Mouse (Mus musculus) c-Kit-positive CD71-positive TER-119-negative erythroid progenitor cells, embryonic 14.5 days (primary cell): ENCODE measurements around the gene Harbi1.

ENCODE experiments used
- DNase-seq: peaks from one replicate; pipeline ENCODE4 v3.0.0-alpha.2; 2013; ENCODE audit warnings: low read depth

Gene Harbi1

DNA sequence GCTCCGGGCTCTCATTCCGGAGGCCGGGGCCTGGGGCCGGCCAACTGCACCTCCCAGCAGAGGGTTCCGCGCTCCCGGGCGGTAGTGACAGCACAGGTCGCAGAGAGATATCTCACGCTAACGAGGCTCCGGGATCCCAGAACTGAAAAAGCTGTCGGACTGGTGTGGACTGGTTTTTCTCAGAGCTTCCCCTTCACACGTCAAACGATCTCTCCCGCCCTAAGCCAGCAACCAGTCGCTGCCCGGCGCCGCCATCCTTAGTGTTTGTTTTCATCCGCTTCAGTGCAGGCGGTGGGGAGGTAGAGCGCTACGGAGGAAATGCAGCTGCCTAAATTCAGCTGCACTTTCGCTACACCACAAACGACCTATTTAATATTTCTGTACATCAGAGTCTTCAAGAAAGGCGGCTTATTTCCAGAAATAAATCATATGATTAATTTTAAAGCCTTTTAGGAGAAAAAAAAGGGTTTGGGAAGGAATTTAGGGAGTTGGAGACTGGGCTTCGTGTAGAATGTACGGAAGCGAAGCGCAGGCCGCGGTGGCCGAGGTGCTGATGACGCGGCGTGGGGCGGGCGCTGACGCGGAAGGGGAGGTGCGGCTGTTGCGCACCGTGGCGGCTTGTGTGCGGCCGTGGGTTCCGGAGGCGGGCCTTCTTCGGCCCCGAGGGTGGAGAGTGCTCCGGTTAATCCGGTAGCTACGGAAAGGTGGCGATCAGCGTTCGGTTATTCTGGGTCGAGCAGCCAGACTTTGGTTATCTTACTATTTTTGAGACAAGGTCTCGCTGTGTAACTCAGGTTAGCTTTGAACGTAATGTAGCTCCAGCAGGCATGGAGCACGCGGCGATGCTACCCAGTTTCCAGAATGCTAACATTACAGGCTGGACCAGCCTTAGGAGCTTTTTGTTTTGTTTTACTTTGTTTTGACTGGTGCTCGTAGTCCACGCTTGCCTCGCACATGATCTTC is at the start of gene Harbi1, which contains the start of gene Atg13:
TSS of gene Harbi1 (plus strand) at position 581 of the 963 bp plus-strand sequence.
TSS of gene Atg13 (minus strand) at position 305 of the 963 bp plus-strand sequence.
- DNase-seq: peak; percentile 83

DNA sequence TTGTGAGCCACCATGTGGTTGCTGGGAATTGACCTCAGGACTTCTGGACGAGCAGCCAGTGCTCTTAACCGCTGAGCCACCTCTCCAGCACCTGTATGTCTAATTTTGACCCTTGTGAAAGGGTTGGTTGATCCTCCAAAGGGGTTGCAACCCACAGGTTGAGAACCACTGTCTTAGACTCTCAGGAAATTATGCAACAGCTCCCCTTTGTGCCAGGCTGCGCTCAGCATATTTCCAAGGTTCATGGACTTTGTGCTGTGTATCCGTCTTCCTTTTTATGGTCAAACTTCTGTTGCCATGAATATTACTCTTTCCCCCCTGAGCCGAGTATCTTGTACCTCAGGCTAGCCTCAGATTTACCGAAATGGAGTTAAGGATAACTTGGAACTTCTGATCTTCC is 49.7 kb upstream of the Harbi1 start:
- DNase-seq: no peak

GRCm38 (mm10) chr2:91664780-91665179 is 45.9 kb upstream of the Harbi1 start:
- no peak for DNase-seq

DNA sequence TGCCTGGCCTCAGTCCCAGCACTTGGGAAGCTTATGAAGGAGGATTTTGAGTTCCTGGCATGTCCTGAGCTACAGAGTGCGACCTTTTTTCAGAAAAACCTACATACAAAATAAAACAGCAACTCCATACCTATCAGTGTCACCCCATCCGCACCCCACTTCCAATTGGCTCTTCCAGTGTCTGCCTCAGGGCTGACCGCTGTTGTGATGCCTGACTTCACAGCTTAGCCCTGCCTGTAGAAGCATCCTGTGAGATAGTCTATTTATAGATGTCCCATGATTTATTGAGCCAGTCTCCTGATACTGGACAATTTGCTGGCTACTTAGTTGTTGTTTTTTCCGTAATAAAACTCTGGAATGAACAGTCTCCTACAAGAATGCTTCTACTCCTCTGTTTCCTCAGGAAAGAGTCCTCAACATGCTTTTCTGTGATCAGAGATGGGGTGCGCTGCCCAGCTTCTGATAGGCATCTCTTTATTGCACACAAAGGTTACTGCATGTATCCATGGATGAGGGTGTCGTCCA is 44.2 kb upstream of the Harbi1 start:
- no peak for DNase-seq

GRCm38 (mm10) chr2:91667747-91668146 is 42.9 kb upstream of the Harbi1 start:
- DNase-seq: no peak

DNA sequence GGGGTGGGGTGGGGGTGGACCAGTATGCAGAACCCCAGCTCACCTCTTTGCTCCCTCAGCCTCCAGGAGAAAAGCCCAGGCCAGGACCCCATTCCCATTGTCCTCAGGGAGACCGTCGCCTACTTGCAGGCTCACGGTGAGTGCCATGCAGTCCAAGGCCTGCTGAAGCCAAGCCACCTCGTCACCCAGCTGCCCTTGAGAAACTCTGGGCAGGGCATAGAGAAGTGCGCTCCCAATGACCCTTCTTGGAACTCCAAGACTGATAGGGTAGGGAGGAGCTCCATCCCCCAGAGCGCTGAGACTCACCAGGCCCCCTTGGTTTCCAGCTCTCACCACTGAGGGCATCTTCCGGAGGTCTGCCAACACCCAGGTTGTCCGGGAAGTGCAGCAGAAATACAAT is 41.3 kb upstream of the Harbi1 start:
- no peak for DNase-seq

- no peak for DNase-seq
Observed at GRCm38 (mm10) chr2:91670038-91670437, 40.6 kb upstream of the Harbi1 start.

GRCm38 (mm10) chr2:91673587-91673986 is 37.1 kb upstream of the Harbi1 start:
- DNase-seq: no peak

DNA sequence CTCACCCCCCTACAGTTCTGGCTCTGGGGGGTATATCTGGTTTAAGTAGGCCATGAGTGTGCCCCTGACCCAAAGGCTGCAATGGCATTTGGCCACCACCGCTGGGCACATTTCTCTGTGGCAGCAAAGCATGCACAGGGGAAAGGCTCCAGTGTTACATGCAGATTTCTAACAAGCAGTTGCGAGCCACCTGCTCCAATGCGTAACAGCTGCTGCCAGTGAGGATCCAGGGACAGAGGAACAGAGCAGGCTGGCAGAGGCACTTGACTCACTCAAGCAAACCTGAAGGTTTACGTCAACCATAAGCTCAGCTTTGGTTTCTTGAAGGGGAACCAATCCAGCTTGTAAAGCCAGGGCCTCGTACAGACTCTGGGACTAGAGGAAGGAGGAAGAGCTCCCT is 35.8 kb upstream of the Harbi1 start:
- no peak for DNase-seq

GRCm38 (mm10) chr2:91676420-91676819 is 34.2 kb upstream of the Harbi1 start:
- no peak for DNase-seq

DNA sequence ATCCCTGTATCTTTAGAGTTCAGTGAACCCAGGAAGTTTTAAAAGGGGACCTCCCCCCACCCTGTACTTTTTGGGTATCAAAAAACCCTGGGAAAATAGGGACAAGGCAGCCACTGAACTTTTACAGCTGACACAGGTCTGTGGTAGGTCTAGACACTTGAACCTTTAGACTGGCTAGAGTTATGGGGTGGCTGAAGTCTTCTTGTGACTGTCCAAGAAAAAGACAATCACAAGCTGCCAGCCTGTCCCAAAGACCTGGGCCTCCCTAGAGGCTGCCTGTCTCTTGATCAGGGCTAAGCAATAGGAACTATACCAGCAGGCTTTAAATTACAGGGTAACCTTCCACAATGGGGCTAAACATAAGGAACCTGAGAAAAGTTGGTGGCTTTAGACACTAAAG is 33.7 kb upstream of the Harbi1 start:
- no peak for DNase-seq

- peak; percentile 64 for DNase-seq
Observed at GRCm38 (mm10) chr2:91682850-91683249, 27.8 kb upstream of the Harbi1 start.

DNA sequence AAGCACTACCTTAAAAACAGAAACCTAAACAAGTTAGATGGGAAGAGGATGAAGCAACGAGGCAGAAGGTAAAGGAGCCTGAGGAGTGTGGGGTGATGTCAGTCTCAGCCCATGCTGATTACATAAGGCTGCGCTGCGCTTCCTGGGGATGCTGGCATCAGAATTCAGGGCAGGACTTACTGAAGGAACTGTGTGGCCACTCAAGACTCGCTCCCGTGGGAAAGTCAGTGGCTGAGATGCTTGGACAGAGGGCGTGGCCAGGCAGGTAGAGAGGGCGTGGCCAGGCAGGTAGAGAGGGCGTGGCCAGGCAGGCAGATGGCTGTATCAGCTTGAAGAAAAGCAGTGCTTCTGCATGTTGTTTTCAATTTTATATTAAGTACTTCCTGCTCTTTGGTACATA is 26.7 kb upstream of the Harbi1 start:
- no peak for DNase-seq

- DNase-seq: no peak
Observed at GRCm38 (mm10) chr2:91689452-91689851, 21.2 kb upstream of the Harbi1 start.

GRCm38 (mm10) chr2:91695436-91696224 is 15.0 kb upstream of the Harbi1 start:
- DNase-seq: no peak

DNA sequence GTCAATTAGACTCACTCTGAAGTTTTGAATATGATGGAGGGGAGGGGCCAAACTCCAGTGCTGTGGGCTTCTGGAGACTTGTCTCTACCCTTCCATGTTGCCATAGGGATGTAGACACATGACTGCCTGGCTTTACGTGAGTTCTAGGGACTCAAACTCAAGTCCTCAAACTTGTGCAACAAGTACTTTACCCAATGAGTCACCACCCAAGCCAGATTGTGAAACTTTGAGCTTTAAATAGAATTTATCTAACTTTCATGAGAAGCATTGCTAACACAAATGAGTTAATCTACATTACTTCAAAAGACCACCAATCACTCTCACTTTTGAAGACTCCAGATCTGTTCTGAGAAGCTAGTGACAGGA is 14.4 kb upstream of the Harbi1 start:
- DNase-seq: no peak

DNA sequence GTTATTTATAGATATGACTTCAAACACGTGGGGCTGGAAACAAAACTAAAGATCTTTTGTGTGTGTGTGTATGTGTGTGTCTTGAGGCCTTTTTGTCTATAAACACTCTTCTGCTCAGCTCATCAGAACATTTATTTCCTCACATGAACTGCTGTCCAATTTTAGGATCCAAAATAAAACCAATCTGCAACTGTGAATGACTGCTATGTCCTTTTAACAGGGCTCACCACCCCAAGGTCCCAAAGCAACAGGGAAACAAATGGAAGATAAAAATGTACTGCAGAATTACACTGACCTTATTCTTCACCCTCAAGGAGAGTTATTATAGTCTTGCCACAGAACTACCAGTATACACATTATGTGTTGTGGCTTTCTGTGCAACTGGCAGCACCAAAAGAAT is 11.4 kb upstream of the Harbi1 start:
- no peak for DNase-seq

- no peak for DNase-seq
Observed at GRCm38 (mm10) chr2:91701366-91701765, 9.3 kb upstream of the Harbi1 start.

DNA sequence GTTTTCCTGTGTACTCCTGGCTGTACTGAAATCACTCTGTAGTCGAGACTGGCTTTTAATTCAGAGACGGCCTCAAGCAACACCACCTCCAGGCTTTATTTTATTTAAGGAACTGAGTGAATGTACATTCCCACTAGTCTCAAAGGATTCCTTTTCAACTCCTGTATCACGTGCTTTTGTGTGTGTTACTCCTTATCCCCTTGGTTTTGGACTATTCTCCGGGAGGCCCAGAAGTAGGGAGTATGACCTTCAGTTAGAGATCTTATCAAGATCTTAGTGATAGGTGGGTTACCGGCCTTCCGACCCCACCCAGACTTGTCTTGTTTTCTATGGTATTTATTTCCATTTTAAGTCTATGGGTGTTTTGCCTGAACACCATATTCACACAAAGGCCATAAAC is 4.9 kb upstream of the Harbi1 start:
- no peak for DNase-seq

DNA sequence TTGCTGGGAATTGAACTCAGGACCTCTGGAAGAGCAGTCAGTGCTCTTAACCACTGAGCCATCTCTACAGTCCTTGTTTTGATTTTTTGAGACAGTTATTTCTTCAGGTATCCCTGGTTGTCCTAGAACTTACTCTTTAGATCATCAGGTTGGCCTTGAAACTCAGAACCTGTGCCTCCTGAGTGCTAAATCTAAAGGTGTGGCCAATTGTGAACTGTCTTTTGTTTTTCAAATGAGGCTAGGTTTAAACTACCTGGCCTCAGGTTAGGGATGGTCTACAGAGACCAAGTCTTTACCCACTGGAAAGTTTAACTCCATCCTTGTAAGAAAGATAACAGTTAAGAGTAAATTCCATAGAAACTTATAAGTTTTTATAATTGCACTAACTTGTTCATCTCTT is 4.2 kb upstream of the Harbi1 start:
- no peak for DNase-seq

DNA sequence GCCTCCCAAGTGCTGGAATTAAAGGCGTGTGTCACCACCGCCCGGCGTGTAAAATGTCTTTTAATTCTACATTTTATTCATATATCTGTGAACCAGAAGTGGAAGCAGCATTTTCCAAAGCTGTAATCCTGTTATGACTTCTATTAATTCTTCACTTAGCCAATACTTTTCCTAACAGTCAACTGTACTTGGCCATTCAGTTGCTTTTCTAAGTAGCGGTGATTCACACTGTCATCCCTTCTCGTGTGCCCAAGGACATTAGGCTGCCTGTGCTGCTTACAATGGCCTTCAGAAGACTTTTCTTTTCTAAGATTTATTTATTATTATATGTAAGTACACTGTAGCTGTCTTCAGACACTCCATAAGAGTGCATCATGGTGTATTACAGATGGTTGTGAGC is 2.3 kb upstream of the Harbi1 start:
- no peak for DNase-seq

- no peak for DNase-seq
Observed at GRCm38 (mm10) chr2:91711256-91711925, 739 bp downstream of the Harbi1 start.
